ENCODE assay signal across 16 mouse cellular contexts in the genomic region with DNA sequence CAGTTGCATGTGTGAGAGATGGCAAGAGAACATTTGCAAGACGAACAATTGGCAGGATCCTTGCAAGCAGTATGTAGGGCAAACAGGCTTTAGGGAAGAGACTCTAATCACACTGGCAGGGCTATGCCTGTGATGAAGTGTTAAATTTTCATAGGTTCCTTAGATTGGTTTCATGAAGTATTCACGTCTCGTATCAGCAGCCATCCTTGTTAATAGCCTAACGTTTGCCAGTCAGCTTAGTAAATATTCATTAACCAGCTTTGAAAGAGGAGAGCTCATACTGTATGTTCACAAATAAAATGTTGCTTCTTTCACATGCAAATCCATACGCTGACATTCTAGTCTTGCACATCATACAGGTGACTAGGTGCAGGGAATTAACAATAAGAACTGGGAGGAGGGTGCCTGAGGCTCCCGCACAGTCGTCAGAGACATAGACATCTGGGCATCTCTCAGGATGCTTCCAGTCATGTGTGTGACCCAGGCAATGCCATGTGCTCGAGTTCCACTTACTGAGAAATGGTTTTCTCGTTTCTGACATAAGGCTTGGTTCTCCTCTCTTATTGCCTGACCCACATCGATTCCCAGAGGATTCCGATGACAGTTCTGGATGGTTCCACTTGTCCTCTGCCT.
"Had no signal": no experiment of that assay in that cellular context is flagged by ENCODE, and none has a peak within 500 bp of the region (broad histone marks: within the 10 kb centered on the region; RNA-seq: fewer than 3 reads in every experiment).

No protein-coding gene starts in this region.

- H3K9me3 ChIP-seq: limb, embryonic 12.5 days; liver, embryonic 13.5 days; lung, embryonic 15.5 days; neural tube, embryonic 13.5 days had no signal

- ATAC-seq: intestine, postnatal 0 days; liver, postnatal 0 days had no signal

- H3K27me3 ChIP-seq: limb, embryonic 12.5 days; liver, embryonic 13.5 days; lung, embryonic 15.5 days; megakaryocyte, embryonic 14.5 days; neural tube, embryonic 13.5 days had no signal

- H3K36me3 ChIP-seq: limb, embryonic 12.5 days; liver, embryonic 13.5 days; lung, embryonic 15.5 days; neural tube, embryonic 13.5 days had no signal

- H3K4me1 ChIP-seq: liver, embryonic 13.5 days; lung, embryonic 15.5 days; megakaryocyte, embryonic 14.5 days; neural tube, embryonic 13.5 days had no signal

- H3K4me3 ChIP-seq: limb, embryonic 12.5 days; liver, embryonic 13.5 days; lung, embryonic 15.5 days; megakaryocyte, embryonic 14.5 days; neural tube, embryonic 13.5 days had no signal

- H3K4me2 ChIP-seq: limb, embryonic 12.5 days; liver, embryonic 13.5 days; lung, embryonic 15.5 days; neural tube, embryonic 13.5 days had no signal

- DNase-seq: kidney, adult 8-10 months; kidney, postnatal 36 days; layer of hippocampus, adult 9-11 months; layer of hippocampus, postnatal 36 days; liver; liver, embryonic 13.5 days; liver, postnatal 0 days; lung, postnatal 14 days; thymus, postnatal 4 days had no signal

- H3K9ac ChIP-seq: limb, embryonic 12.5 days; liver, embryonic 13.5 days; liver, postnatal 0 days; lung, embryonic 15.5 days; neural tube, embryonic 13.5 days had no signal

- H3K27ac ChIP-seq: liver, embryonic 13.5 days; lung, embryonic 15.5 days; macrophage; neural tube, embryonic 13.5 days; stomach, postnatal 0 days had no signal
